Mouse (Mus musculus): ENCODE results near the gene Sik1.
A peak's percentile ranks its signal among the peaks of the same experiment; 100 is the strongest.
"Not testable (repeated sequence)": the region's sequence is repeated elsewhere in the genome, so short reads cannot be mapped to it uniquely, and the experiment has no call there.

Gene Sik1

DNA sequence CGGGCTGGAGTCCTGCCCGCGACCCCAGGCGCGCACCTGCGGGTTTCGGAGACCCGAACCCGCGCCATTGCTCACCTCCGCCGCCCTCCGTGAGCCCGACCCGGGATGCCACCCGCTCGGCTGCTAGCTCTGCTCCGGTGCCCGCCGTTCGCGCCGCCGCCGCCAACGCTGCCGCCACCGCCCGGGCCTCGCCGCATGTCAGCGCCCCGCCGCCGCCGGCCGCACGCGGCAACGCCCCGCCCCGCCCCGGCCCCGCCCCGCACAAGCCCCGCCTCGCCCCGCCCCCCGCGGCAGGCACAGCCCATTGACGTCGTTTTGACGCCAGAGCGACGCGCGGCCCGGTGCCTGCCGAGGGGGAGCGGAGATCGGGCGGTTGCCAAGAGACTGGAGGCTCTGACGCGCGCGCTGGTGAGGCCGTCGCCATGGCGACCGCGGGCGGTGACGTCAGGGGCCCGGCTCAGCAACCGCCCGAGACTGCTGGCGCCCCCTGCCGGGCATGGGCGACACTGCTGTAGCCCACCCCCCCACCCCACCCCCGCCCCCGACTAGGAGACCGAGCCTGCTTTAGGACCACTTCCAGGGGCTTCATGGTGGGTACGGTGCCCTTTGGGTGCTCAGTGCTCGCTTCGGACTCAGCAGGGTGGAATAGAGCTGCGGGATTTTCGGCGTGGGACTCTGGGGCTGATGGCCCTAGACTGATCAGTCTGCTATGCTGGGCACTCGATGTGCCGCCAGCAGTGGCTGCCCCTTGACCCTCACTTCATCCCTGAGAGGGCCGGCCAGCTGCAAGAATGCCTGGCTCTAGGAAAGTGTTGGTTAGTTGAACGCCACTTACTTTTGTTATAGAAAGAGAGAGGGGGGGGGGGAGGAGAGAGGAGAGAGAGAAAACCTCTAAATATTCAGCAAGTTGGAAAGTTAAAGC is at the start of gene Sik1:
Gene Sik1, minus strand, starts transcription at position 208 of the 922 bp plus-strand sequence.
- DNase-seq (ENCODE audit: low spot score in 2 of 2) = peak; percentile 92 to 96

DNA sequence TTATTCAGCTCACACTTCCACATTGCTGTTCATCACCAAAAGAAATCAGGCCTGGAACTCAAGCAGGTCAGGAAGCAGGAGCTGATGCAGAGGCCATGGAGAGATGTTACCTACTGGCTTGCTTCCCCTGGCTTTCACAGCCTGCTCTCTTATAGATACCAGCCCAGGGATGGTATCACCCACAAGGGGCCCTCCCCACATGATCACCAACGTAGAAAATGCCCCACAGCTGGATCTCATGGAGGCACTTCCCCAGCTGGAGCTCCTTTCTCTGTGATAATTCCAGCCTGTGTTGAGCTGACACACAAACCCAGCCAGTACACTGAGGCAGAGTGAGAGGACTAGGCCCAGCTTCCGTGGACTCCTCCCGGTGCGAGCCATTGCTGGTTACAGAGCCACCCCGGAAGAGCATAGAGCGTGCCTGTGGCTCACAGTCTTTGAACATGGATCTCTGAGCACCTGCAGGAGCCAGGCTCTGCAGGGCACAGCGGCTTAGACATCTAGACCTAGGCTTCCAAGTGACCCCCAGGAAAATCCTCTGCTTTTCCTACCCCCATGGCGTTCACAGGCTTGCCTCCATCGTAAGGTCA is 49.7 kb upstream of the Sik1 start:
- no peak for DNase-seq (ENCODE audit: low spot score in 2 of 2)

DNA sequence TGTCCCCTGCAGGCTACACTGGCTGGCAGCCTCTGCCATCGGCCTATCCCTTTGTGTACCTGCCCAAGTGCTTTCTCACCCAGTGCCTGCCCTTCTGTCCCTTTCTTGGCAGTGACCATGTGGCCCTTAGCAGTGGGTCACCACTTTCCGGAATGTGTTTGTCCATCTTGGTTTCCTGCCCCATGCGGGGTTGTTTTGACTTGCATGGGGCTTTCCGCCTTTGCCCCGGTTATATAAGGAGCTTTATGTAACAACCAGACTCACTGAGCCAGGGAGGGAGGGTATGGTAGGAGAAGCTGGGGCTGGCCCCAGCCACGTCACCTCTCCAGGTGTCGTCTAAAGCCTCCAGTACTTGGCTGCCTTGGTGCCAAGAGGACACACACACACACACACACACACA is 48.4 kb upstream of the Sik1 start:
- no peak for DNase-seq (ENCODE audit: low spot score in 2 of 2)

DNA sequence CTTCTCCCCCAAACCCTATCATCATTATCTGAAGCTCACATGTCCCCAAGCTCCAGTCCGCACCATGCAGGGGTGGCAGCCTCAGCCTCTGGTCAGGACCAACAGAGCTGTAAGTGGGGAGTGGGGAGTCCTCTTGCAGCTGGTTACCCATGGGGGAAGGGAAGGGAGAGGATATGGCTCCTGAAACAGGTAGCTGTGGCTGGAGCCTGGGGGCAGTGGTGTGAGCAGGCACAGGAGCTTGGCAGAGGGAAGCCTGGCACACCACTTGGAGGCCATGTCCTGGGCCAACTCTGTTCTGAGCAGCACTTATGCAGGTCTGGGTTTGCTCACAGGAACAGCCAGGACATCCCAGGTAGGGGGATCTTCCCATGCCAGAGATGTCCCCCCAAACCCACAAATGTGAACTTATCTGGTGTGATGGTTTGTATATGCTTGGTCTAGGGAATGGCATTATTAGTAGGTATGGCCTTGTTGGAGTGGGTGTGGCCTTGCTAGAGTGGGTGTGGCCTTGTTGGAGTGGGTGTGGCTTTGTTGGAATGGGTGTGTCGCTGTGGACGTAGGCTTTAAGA is 47.1 kb upstream of the Sik1 start:
- DNase-seq (ENCODE audit: low spot score in 2 of 2) = no peak

DNA sequence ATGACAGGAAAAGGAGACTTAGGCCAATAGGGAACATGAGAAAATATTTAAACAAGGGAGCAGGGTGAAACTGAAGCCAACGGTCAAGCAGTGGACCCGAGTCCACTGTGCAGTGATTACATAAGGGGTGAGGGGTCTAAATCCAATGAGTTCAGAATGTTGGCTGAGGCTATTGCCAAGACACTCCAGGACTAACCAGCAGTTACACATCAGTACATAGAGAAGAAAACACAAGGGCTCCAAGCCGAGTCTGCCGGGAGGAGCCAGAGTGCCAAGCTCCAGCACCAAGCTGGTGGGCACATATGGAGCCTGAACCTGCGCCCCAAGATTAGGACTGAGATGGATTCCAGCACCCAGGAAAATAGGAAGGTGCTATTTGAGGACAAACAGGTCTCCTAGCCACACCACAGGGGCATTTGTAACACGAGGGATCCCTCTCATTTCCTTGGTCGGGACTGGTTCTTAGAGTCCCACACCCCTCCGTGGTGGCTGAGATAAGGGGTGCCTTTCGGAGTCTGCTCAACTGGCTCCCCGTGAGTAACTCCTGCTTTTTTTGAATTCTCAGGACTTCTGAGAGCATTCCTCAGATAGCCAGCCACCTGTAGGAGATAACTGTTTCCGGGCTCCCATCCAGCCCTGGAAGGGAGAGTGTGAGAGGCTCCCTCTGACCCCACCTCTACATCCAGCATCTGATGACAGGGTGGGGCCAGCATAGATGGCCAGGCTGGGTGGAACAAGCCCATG is 46.0 kb upstream of the Sik1 start:
- no peak for DNase-seq (ENCODE audit: low spot score in 2 of 2)

DNA sequence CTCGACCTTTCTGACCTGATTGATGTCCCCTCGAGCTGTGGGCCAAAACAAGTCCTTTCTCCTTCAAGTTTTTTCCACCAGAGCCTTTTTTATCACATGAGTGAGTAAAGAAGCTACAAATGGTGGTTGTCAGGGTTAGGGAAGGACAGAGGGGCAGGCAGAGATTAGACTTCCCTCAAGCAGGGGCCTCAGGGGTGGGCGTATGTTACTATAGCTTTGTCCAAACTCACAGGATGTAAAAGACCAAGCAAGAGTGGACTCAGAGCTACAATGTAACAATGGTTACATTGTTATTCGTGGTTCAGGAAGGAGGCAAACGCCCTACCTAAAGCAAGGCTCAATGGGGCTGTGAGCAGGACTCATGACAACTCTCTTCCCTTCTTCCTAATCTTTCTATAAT is 43.3 kb upstream of the Sik1 start:
- DNase-seq (ENCODE audit: low spot score in 2 of 2) = no peak

DNA sequence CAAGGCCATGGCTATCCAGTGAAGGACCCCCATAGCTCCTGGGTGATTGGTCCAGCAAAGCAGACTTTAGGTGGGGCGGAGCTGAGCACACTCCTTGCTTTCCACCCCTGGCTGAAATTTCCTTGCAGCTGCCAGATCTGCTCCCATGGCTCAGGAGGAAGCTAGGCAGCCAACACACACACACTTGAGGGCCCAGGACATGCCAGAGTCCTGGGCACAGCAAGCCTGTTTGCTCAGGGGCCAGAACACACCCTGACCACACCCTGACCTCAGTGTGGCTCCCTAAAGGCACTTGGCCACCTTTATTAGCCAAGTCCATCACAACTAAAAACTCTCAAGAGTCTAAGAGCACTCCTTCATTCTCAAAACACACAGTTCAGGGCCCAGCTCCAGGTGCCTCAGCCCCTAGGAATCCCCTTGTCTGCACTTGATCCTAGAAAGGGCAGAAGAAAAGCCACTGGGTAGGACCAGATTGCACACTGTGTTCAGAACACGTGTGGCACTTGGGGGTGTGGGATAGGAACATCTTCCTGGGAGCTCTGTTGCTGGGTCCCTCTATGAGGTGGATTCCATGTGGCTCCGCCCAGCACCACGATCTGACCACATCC is 41.7 kb upstream of the Sik1 start:
- DNase-seq (ENCODE audit: low spot score in 2 of 2) = no peak

DNA sequence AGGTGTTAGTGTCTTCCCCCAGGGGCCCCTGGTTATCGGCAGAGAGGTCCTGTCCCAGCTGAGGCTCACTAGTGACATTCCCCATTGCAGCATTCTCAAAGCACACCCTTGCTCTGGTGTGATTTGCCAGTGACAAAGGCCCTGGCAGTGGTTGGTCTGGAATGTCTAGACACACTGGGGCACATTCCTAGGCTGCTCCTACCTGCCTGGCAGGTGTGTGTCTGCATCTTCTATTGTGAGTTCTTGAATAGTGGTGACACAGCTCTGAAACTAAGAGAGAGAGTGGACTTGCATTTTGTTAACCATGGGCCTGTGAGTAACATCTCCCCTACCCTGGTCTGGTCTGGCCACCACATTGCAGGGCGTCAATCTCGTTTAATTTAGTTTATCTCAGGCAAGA is 41.1 kb upstream of the Sik1 start:
- DNase-seq (ENCODE audit: low spot score in 2 of 2) = no peak

DNA sequence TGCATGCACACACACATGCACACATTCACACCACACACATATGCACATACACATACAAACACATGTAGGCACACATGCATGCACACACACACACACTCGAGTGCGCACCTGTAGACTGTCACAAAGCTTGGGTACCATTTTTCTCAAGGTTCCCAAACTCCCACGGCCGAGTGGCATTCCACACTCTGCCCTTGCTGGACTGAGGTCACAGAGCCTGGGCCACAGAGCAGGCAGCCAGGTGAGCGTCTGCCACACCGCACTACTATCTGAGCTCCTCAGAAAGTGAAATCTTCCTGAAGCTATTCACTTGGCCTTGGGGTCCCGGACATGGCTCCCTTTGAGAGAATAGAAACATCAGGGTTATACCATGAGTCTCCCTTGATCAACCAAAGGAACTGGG is 40.7 kb upstream of the Sik1 start:
- DNase-seq (ENCODE audit: low spot score in 2 of 2) = no peak

DNA sequence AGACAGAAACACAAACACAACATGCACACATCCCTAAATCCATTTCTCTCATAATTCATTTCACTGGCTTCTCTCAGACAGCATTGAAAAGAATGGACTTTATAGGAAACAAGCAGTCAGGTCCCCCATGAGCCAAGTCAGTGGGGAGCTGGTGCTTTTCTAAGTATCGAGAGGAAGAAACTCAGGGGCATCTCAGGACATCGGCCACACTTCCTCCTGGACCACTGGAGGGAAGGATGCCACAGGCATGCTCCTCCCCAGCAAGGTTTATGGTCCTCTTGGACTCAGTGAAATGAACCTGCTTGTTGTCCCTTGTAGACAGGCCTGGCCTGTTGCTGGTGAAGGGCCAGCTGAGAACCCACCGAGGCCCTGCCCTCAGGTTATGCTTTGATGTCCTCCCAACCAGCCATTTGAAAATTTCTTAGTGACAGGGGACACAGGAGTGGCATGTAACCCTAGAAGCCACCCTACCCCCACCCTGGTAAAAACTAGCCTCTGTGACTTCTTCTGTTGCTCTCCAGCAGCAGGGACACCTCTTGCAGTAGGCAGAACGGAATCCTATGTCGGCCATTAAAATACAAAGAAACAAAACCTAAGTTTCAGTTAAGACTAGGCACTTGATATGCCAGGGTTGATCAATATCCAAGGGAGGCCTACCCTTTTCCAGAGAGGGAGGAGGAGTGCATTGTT is 37.9 kb upstream of the Sik1 start:
- DNase-seq (ENCODE audit: low spot score in 2 of 2) = no peak

DNA sequence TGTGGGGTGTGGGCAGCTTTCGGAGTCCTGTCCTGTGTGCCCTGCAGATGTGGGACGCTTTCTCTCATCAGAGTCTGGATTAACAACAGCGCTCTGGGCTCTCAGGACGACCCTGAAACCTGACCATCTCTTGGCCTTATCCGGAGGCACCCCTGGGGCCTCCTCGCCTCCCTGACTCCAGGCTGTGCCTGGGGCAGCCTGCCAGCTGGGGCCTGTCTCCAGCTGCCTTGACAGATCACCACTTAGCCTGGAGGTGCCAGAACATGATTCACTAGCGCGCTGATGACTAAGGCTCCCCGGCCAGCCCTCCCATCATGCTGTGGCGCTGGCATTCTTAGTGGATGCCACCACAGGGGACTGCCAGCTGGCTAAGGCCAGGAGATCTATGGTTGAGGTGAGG is 37.1 kb upstream of the Sik1 start:
- DNase-seq (ENCODE audit: low spot score in 2 of 2) = peak; percentile 51 to 70

DNA sequence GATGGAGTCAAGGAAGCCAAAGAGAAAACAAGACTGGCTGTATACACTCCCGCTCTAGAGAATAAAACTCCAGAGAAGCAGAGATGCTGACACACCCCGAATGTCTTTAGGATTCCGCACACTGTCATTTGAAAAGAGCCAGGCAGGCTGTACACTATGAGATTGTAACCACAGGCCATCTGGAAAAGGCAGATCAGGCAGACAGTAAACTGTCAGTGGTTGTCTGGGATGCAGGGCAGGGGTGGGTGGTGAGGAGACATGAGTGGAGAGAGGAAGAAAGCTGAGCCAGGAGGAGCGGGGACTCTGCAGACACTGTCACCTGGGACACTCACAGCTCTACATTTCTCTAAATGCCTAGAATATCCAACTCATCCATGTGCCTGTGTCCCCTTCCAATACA is 36.3 kb upstream of the Sik1 start:
- no peak for DNase-seq (ENCODE audit: low spot score in 2 of 2)

DNA sequence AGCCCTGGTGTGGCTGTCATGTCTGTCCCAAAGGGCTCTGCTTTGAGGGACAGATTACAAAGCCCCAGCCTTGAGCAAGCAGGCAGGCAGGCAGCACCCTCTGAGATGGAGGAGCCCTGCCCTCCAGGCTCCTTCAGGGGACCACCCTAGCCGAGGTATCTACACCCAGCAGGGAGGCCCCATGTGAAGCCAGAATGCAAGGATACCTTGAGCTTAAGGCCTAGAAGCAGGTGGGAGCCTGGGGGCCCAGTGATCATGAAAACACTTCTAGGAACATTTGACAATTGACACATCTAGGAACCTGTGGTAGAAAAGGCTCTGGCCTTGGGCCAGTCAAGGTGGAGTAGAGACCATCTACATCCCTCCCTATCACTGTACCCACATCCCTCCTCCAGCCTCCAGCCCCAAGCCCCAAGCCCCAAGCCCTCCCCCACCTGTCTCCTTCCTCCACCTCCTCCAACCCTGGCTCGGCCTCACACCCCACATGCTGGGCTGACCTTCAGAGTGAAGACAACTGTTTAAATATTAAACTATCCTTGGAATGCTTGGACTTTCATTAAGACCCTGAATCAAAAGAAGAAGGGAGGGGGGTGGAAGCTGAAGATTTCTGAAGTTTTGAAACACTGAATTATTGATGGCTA is 34.8 kb upstream of the Sik1 start:
- no peak for DNase-seq (ENCODE audit: low spot score in 2 of 2)

DNA sequence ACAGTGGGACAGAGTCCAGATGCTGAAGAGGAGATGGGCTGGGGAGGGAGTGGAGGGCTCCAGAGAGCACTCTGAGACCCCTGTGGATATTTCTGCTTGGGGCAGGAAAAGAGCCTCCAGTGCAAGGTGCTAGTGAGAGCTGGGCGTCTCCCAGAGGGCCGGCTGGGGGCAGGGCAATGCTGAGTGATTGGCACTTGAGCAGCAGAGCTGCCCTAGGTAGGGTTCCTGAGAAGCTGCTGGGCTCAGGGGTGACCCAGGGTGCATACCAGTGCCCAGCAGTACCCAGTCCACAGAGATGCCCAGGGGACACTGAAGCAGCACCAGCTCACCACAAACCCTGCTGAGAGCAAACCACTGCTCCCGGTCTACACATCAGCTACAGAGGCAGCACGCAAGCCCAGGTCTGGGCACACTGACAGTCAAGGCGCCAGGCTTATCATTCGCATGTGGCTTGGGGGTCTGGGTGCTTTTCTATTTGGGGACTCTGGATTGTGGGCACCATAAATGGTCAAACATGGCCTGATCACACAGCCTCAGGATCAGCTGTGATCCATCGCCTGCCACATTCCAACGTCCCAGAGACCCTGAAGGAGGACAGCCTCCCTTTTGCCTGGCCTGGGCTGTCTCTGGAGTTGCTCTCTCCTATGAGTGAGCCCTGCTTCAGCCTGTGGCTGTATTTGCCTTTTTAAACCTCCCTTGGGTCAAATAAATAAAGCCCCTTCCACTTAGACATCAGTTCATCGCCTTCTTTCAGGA is 34.0 kb upstream of the Sik1 start:
- DNase-seq (ENCODE audit: low spot score in 2 of 2) = no peak

DNA sequence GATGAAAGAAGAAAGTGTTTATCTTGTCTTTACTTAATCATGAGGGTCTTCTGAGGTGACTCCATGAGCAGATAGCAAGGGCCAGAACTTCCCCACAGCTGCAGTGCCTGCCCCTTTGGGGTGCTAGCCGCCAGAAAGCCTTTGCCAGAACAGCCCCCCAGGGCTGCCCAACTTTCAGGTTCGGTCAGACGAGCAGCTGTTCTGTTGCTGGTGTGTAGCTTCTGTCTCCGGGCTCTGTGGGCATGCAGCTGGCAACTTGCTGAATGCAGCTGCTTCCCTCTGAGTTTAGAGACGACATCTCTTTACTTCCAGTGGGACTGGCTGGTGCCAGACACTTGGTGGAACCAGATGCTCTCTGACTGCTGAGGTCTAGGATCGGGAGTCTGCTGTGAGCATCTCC is 32.9 kb upstream of the Sik1 start:
- DNase-seq (ENCODE audit: low spot score in 2 of 2) = no peak

DNA sequence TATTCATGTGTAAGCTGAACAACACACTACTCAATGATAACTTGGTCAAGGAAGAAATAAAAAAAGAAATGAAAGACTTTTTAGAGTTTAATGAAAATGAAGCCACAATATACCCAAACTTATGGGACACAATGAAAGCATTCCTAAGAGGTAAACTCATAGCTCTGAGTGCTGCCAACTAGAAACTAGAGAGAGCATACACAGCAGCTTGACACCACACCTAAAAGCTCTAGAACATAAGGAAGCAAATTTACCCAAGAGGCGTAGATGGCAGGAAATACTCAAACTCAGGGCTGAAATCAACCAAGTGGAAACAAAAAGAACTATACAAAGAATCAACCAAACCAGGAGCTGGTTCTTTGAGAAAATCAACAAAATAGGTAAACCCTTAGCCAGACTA is 29.1 kb upstream of the Sik1 start:
- not testable (repeated sequence) for DNase-seq (ENCODE audit: low spot score in 2 of 2)

DNA sequence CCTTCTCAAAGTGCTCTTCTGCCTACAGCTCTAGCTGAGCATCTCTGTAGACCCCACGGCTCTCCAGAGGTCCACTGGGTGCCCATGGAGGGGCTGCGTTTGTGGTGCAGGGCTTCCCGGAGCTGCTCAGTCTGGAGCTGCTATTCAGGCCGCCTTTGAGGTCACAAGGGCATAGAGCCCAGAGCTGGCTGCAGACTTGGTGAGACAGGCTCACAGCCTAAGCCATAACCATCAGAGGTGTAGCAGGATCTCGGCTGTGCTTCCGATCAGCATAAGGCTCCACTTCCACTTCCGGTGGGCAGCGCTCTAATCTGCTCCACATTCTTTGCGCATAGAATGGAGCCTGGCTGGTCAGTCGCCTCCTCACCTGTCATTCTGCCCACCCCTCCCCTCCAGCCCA is 23.8 kb upstream of the Sik1 start:
- DNase-seq (ENCODE audit: low spot score in 2 of 2) = no peak

DNA sequence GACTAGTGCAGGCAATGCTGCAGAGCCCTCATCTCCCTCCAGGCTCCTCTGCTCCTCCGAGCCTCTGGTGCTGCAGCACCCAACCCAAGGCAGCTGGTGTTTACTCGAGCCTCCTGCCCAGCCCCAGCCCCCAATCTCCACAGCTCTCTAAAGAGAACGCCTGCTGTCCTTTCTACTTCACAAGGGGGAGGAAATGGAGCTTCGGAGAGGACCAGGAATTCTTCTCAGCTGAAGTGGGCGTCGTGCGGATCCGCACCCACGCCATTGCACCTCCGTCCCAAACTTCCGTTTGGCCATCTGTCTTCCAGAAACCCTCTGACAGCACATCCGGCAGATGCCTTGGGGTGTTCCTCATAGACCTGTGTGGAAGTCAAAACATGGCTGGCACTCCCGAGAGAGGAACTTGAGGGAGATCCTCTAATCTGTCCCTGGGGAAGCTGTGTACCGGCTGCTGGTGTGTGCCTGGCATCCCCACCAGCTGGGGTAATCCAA is 22.1 kb upstream of the Sik1 start:
- DNase-seq (ENCODE audit: low spot score in 2 of 2) = peak; percentile 59 to 82

DNA sequence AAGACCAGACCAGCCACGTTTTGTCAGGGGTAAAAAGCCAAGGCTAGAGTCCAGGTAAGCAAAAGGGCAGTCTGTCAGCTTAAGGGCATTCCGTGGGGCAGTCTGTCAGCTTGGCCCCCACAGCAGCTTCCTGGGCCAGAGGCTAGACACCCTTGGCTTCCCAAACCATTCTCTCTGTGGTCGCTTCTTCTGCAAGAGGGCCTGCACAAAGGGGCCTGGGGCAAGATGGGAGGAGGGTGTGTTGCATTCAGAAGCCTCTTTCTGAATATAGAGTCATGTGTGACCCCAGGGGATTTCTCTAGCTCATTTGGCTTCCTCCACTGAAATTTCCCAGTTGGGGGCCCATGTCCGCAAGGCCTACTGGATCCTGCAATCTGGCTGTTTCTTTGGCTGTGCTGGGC is 21.6 kb upstream of the Sik1 start:
- DNase-seq (ENCODE audit: low spot score in 2 of 2) = no peak

DNA sequence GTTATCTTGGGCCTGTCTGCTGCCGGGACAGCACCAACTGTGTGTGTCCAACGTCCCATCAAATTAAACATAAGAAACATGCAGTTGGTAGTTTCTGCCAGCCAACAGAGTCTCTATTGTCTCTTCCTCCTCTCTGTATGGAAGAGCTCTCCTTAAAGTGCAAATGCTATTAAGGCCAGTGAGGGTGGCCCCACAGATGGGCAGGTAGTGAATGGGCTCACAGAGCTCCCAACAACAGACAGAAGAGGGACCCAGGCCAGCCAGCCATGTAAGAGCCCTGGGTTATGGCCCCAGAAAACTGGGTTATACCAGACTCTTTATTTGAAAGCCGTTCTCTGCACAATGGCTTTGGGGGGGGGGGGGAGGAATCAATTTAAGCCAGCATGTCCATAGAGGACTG is 21.2 kb upstream of the Sik1 start:
- DNase-seq (ENCODE audit: low spot score in 2 of 2) = no peak
